Mouse (Mus musculus) stomach, embryonic 16.5 days (tissue): ENCODE measurements at regions not wholly inside any gene's neighbourhood (a gene's known extent, or its start where the extent isn't known, plus 50 kb on each side); places are given as distances from the start of the nearest gene placed in this dataset.

Source experiments
- ATAC-seq: fragments of 200-750 bp; cut with Nextera tagmentation; 2 replicates; pipeline ENCODE4 v1.8.0; 2017; ENCODE audit warnings: moderate number of reproducible peaks, moderate TSS enrichment; ENCODE audit not compliant: insufficient read depth, low FRiP score
- H3K27ac ChIP-seq: fragments of 300-500 bp; sonication (generic); 2 replicates; pipeline ENCODE4 v1.5.1; 2014; ENCODE audit warnings: low read length
- H3K27me3 ChIP-seq: fragments of 300-500 bp; sonication (generic); 2 replicates; pipeline ENCODE4 v1.6.1; 2014; ENCODE audit warnings: low read length, control low read depth, mixed read lengths; ENCODE audit not compliant: control insufficient read depth, insufficient read depth
- H3K36me3 ChIP-seq: fragments of 300-500 bp; sonication (generic); 2 replicates; pipeline ENCODE4 v1.6.1; 2014; ENCODE audit warnings: low read length; ENCODE audit not compliant: control insufficient read depth, insufficient read depth
- H3K4me1 ChIP-seq: fragments of 300-500 bp; sonication (generic); 2 replicates; pipeline ENCODE4 v1.6.1; 2014; ENCODE audit warnings: low read length, control low read depth, mixed read lengths; ENCODE audit not compliant: control insufficient read depth, insufficient read depth
- H3K4me2 ChIP-seq: fragments of 300-500 bp; sonication (generic); 2 replicates; pipeline ENCODE4 v1.6.1; 2014; ENCODE audit warnings: low read depth, low read length, mixed read lengths
- H3K4me3 ChIP-seq: fragments of 300-500 bp; sonication (generic); replicated peaks from 2 replicates; pipeline ENCODE4 v1.5.1; 2014; ENCODE audit warnings: mild to moderate bottlenecking, low read length
- H3K9ac ChIP-seq: fragments of 300-500 bp; sonication (generic); 2 replicates; pipeline ENCODE4 v1.6.1; 2014; ENCODE audit warnings: low read length
- H3K9me3 ChIP-seq: fragments of 300-500 bp; sonication (generic); replicated peaks from 2 replicates; pipeline ENCODE4 v1.6.1; 2016; ENCODE audit warnings: low read length, control low read depth; ENCODE audit not compliant: control insufficient read depth
- WGBS: fragments of 180-500 bp; shearing (Covaris S2); extraction: QIAGEN DNeasy Blood & Tissue Kit; methylation state at CpG from one replicate; pipeline ENCODE4 v1.1.7; 2014; 5-methylcytosine and 5-hydroxymethylcytosine counted together

GRCm38 (mm10) chr3:159760293-159760692 is 79.2 kb upstream of the Wls start:
- no peak overlapping the region for H3K4me3 ChIP-seq
- no peaks in the 10 kb centered on the region for H3K9me3 ChIP-seq
- H3K4me1 ChIP-seq: no peaks in the 10 kb centered on the region
- no peaks in the 10 kb centered on the region for H3K27me3 ChIP-seq
- no peak overlapping the region for H3K9ac ChIP-seq
- H3K4me2 ChIP-seq: no peak overlapping the region
- WGBS: 89% methylated on average over 2 of the region's 2 CpGs
- no peaks in the 10 kb centered on the region for H3K36me3 ChIP-seq
- H3K27ac ChIP-seq: no peak overlapping the region
- no peak for ATAC-seq

GRCm38 (mm10) chr3:159760949-159761348 is 78.5 kb upstream of the Wls start:
- 84% methylated on average over 2 of the region's 2 CpGs for WGBS
- H3K9me3 ChIP-seq: no peaks in the 10 kb centered on the region
- H3K36me3 ChIP-seq: no peaks in the 10 kb centered on the region
- H3K4me3 ChIP-seq: no peak overlapping the region
- ATAC-seq: no peak
- no peak overlapping the region for H3K27ac ChIP-seq
- H3K9ac ChIP-seq: no peak overlapping the region
- H3K4me2 ChIP-seq: no peak overlapping the region
- no peaks in the 10 kb centered on the region for H3K27me3 ChIP-seq
- no peaks in the 10 kb centered on the region for H3K4me1 ChIP-seq

GRCm38 (mm10) chr3:159782222-159782844 is 57.1 kb upstream of the Wls start:
- Histone ChIP-seq H3K27me3 (no peaks in the 10 kb centered on the region), H3K4me2 (0 out of 2 replicates have a peak overlapping the region, but pooled peaks have one; percentile 27), H3K4me1 (no peaks in the 10 kb centered on the region), H3K9me3 (no peaks in the 10 kb centered on the region), H3K4me3 (no peak overlapping the region), H3K36me3 (no peaks in the 10 kb centered on the region), H3K9ac (no peak overlapping the region), H3K27ac (no peak overlapping the region)
- ATAC-seq: no peak
- 8% methylated on average over 13 of the region's 13 CpGs for WGBS

GRCm38 (mm10) chr3:159787776-159788175 is 51.7 kb upstream of the Wls start:
- Histone ChIP-seq H3K4me3 (no peak overlapping the region), H3K27me3 (no peaks in the 10 kb centered on the region), H3K9ac (no peak overlapping the region), H3K4me1 (no peaks in the 10 kb centered on the region), H3K9me3 (no peaks in the 10 kb centered on the region), H3K4me2 (no peak overlapping the region), H3K36me3 (no peaks in the 10 kb centered on the region), H3K27ac (no peak overlapping the region)
- no peak; the same call in 1 of the 2 replicates for ATAC-seq
- 78% methylated on average over 9 of the region's 9 CpGs for WGBS
